Mouse (Mus musculus) myocyte (in vitro differentiated cells): ENCODE measurements around the gene Nrarp. TPM values are rescaled to one million over a fixed set of nuclear protein-coding genes. Genes with fewer than 3 reads are reported as not detected.

Experiments used
- H3K27me3 ChIP-seq: one replicate; pipeline ENCODE4 v1.6.1; 2011; ENCODE audit not compliant: control insufficient read depth, insufficient read depth, insufficient read length
- H3K36me3 ChIP-seq: one replicate; pipeline ENCODE4 v1.6.1; 2011; ENCODE audit not compliant: control insufficient read depth, insufficient read depth
- H3K4me2 ChIP-seq: one replicate; pipeline ENCODE4 v1.6.1; 2011; ENCODE audit warnings: low read depth, control low read depth
- H3K4me3 ChIP-seq: one replicate; pipeline ENCODE4 v1.5.1; 2011; ENCODE audit warnings: mild to moderate bottlenecking, control low read depth, moderate library complexity
- H3K79me2 ChIP-seq: one replicate; pipeline ENCODE4 v1.6.1; 2011; ENCODE audit not compliant: control insufficient read depth, insufficient read depth
- H3ac ChIP-seq: one replicate; pipeline ENCODE4 v1.6.1; 2011; ENCODE audit not compliant: control insufficient read depth, insufficient read length
- CEBPB ChIP-seq: IDR thresholded peaks from 2 replicates; pipeline ENCODE4 v1.6.1; 2011; ENCODE audit warnings: mild to moderate bottlenecking, moderate library complexity; ENCODE audit not compliant: poor library complexity, insufficient read depth, severe bottlenecking
- E2F4 ChIP-seq: IDR thresholded peaks from one replicate; pipeline ENCODE4 v1.6.1; 2011; ENCODE audit warnings: mild to moderate bottlenecking, control low read depth, moderate library complexity; ENCODE audit not compliant: insufficient read depth
- MAX ChIP-seq: IDR thresholded peaks from one replicate; pipeline ENCODE4 v1.6.1; 2011; ENCODE audit warnings: low read depth, mild to moderate bottlenecking, control low read depth
- MYOD1 ChIP-seq, 3 experiments: IDR thresholded peaks; one replicate each; pipeline ENCODE4 v1.6.1; 2011; ENCODE audit warnings: control low read depth in 2 of 3, low read depth in 2 of 3, mild to moderate bottlenecking in 2 of 3, moderate library complexity in 1 of 3; ENCODE audit not compliant: insufficient read length in 2 of 3, control insufficient read depth in 1 of 3
- MYOG ChIP-seq, 3 experiments: IDR thresholded peaks; one replicate each; pipeline ENCODE4 v1.6.1; 2011; ENCODE audit warnings: control low read depth in 2 of 3, low read depth in 2 of 3, mild to moderate bottlenecking in 2 of 3; ENCODE audit not compliant: insufficient read length in 2 of 3, control insufficient read depth in 1 of 3, insufficient read depth in 1 of 3
- POLR2A ChIP-seq: IDR thresholded peaks from one replicate; pipeline ENCODE4 v1.6.1; 2011; ENCODE audit warnings: low read depth, mild to moderate bottlenecking, control low read depth, moderate library complexity; ENCODE audit not compliant: insufficient read length
- POLR2AphosphoS2 ChIP-seq: IDR thresholded peaks from one replicate; pipeline ENCODE4 v1.6.1; 2011; ENCODE audit warnings: low read depth, control low read depth; ENCODE audit not compliant: insufficient read length
- REST ChIP-seq: IDR thresholded peaks from one replicate; pipeline ENCODE4 v1.6.1; 2011; ENCODE audit warnings: mild to moderate bottlenecking, control low read depth, moderate library complexity; ENCODE audit not compliant: insufficient read depth, insufficient read length
- SRF ChIP-seq: IDR thresholded peaks from one replicate; pipeline ENCODE4 v1.6.1; 2011; ENCODE audit warnings: low read depth; ENCODE audit not compliant: control insufficient read depth, insufficient read length
- TCF12 ChIP-seq: IDR thresholded peaks from one replicate; pipeline ENCODE4 v1.6.1; 2011; ENCODE audit warnings: mild to moderate bottlenecking, control low read depth; ENCODE audit not compliant: poor library complexity, insufficient read depth, severe bottlenecking
- TCF3 ChIP-seq: IDR thresholded peaks from one replicate; pipeline ENCODE4 v1.6.1; 2011; ENCODE audit warnings: low read depth, control low read depth; ENCODE audit not compliant: insufficient read length
- USF1 ChIP-seq: IDR thresholded peaks from one replicate; pipeline ENCODE4 v1.6.1; 2011; ENCODE audit warnings: low read depth, mild to moderate bottlenecking, control low read depth, moderate library complexity
- polyA plus RNA-seq: library from polyadenylated mRNA; unstranded; fragments of >200 nt; fragmentation: generic; extraction: Trizol; gene quantifications from one replicate; pipeline ENCODE4 v1.2.1, GENCODE M21; 2012; ENCODE audit warnings: missing spikeins

The Nrarp gene
- 1.3 TPM for polyA plus RNA-seq

DNA sequence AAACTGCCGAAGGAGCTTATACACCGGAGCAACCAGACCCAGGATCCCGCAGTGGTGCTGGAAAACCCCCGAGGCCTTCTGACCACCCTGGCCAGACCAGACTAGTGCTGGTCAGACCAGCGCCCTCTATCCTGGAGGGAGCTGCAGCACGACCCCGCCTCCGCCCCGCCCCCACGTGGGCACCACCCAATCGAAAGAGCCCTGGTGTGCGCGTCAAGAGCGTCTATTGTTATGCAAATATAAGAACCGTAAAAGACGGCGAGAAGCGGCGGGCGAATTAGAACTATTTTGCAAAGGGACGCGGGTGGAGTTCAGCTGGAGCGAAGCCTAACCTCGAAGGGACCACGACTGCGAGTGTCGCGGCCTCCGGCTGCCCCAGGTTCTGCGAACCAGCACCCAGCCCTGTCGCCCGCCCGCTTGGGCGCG, at the start of gene Nrarp:
Gene Nrarp, plus strand, starts transcription at position 281 of the 426 bp plus-strand sequence.
- TF ChIP-seq MYOG (IDR thresholded peaks at IDR 0.05; ENCODE audit: control insufficient read depth in 1 of 3, insufficient read depth in 1 of 3, insufficient read length in 2 of 3, low read depth in 2 of 3) (no peak), POLR2A (peak; percentile 45), MAX (no peak), USF1 (peak; percentile 56), POLR2AphosphoS2 (peak; percentile 9), REST (no peak), E2F4 (peak; percentile 44)
- H3K4me2 ChIP-seq: peak within 1 kb of the TSS; percentile 91
- peak within 1 kb of the TSS; percentile 10 for H3ac ChIP-seq
- peak within 1 kb of the TSS; percentile 25 for H3K4me3 ChIP-seq
- no peaks in the 10 kb centered on the region for H3K79me2 ChIP-seq
- no peaks in the 10 kb centered on the region for H3K27me3 ChIP-seq
- no peaks in the 10 kb centered on the region for H3K36me3 ChIP-seq

DNA sequence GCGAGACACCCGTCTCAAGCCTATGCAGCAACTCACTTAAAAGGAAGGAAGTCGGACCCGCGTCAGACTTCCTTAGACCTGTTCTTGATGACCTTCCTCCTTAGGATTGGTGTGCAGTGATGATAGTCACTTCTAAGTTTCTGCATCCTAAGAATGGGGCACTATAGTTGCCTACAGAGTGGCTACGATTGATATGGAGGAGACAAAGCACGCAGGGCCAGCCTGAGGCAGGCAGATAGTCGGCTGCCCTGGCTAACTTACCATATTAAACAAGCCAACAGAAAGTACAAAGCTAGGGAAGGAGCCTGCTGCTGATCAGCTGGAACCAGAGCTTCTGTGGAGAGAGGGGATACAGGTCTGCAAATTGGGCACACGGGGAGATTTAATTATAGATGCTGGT, 49.0 kb upstream of the Nrarp start:
- no peaks in the 10 kb centered on the region for H3K79me2 ChIP-seq
- no peak overlapping the region for H3ac ChIP-seq
- H3K36me3 ChIP-seq: no peaks in the 10 kb centered on the region
- TF ChIP-seq MYOG (IDR thresholded peaks at IDR 0.05; ENCODE audit: control insufficient read depth in 1 of 3, insufficient read depth in 1 of 3, insufficient read length in 2 of 3, low read depth in 2 of 3) (no peak), CEBPB (no peak), E2F4 (no peak), POLR2AphosphoS2 (no peak), SRF (no peak), USF1 (no peak), MYOD1 (IDR thresholded peaks at IDR 0.05; ENCODE audit: control insufficient read depth in 1 of 3, insufficient read length in 2 of 3, low read depth in 2 of 3) (no peak), POLR2A (no peak), REST (no peak), TCF3 (no peak), TCF12 (no peak), MAX (no peak)
- no peak overlapping the region for H3K4me2 ChIP-seq
- peaks cover 2% of the 10 kb centered on the region for H3K27me3 ChIP-seq
- no peak overlapping the region for H3K4me3 ChIP-seq

DNA sequence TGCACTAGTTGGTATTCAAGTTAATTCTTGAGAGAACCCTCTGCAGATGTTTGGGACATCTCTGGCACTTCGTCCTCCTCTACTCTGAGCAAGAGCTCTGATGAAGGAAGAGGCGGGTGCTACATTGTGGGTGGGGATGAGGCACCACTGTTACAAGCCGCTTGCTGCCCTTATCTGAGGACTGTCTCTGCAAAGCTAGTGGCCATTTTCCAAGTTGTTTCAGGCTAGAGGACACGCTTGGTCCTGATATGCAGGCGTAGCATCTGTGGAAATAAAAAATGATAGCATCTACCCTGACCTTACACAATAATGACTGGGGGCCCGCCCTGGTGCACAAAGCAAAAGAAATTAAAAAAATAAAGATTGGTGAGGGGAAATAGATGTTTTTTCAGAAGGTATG, 42.7 kb upstream of the Nrarp start:
- Histone ChIP-seq H3K36me3 (no peaks in the 10 kb centered on the region), H3K27me3 (peaks cover 5% of the 10 kb centered on the region), H3K79me2 (no peaks in the 10 kb centered on the region), H3K4me2 (no peak overlapping the region), H3ac (no peak overlapping the region), H3K4me3 (no peak overlapping the region)
- TF ChIP-seq CEBPB (no peak), POLR2A (no peak), REST (no peak), MAX (no peak), E2F4 (no peak), MYOD1 (IDR thresholded peaks at IDR 0.05; ENCODE audit: control insufficient read depth in 1 of 3, insufficient read length in 2 of 3, low read depth in 2 of 3) (no peak), SRF (no peak), TCF3 (no peak), MYOG (IDR thresholded peaks at IDR 0.05; ENCODE audit: control insufficient read depth in 1 of 3, insufficient read depth in 1 of 3, insufficient read length in 2 of 3, low read depth in 2 of 3) (no peak), TCF12 (no peak), USF1 (no peak), POLR2AphosphoS2 (no peak)

DNA sequence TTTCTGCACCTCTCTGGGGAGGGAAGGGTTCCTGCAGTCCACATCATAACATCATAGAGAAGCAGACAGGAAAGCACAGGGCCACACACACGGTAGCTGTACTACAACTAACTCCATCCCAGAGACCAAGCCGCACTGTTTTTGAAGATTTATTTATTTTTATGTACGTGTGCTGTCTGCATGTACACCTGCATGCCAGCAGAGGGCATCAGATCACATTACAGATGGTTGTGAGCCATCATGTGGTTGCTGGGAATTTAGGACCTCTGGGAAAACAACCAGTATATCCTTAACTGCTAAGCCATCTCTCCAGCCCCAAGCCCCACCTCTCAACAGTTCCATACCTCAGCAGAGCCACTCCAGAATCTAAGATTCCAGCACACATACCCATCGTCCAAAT, 39.4 kb upstream of the Nrarp start:
- Histone ChIP-seq H3K4me3 (no peak overlapping the region), H3K79me2 (no peaks in the 10 kb centered on the region), H3K4me2 (no peak overlapping the region), H3K36me3 (no peaks in the 10 kb centered on the region), H3K27me3 (peaks cover 5% of the 10 kb centered on the region), H3ac (no peak overlapping the region)
- TF ChIP-seq USF1 (no peak), MYOG (IDR thresholded peaks at IDR 0.05; ENCODE audit: control insufficient read depth in 1 of 3, insufficient read depth in 1 of 3, insufficient read length in 2 of 3, low read depth in 2 of 3) (no peak), REST (no peak), E2F4 (no peak), MAX (no peak), SRF (no peak)

DNA sequence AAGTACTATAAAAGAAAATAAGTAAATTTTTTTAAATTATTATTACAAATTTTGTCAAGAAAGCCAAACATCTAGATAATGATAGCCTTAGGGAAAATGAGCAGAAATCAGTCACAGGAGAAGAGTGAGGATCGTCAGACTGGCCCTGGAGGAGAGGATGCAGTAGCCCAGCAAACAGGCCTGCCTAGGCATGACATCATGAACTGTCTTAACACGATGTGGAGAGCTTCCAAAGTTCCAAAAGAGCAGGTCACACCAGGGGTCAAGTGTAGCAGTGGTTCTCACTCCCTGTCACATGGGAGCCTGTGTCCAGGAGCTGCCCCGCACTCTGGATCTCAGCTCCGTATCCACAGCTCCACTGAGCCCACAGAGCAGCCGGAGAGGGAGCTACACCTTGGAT, 38.6 kb upstream of the Nrarp start:
- Histone ChIP-seq H3K4me2 (no peak overlapping the region), H3K4me3 (no peak overlapping the region), H3K36me3 (no peaks in the 10 kb centered on the region), H3K79me2 (no peaks in the 10 kb centered on the region), H3ac (no peak overlapping the region), H3K27me3 (no peaks in the 10 kb centered on the region)
- TF ChIP-seq REST: no peak
- TF ChIP-seq POLR2AphosphoS2: no peak
- no peak for TF ChIP-seq POLR2A
- TF ChIP-seq MYOD1 (IDR thresholded peaks at IDR 0.05; ENCODE audit: control insufficient read depth in 1 of 3, insufficient read length in 2 of 3, low read depth in 2 of 3): no peak
- no peak for TF ChIP-seq TCF12
- no peak for TF ChIP-seq MAX
- TF ChIP-seq USF1: no peak
- TF ChIP-seq MYOG (IDR thresholded peaks at IDR 0.05; ENCODE audit: control insufficient read depth in 1 of 3, insufficient read depth in 1 of 3, insufficient read length in 2 of 3, low read depth in 2 of 3): no peak
